Mouse (Mus musculus) ovary, postnatal 36 days (tissue): ENCODE data around the gene Zranb2.

Source experiments
- DNase-seq: peaks from one replicate; pipeline ENCODE4 v3.0.0; 2022; ENCODE audit warnings: low spot score, mixed read lengths

Zranb2 gene

GRCm38 (mm10) chr3:157533964-157534785, at the start of gene Zranb2:
TSS of gene Zranb2 (plus strand) at chr3:157534160.
- DNase-seq = peak; percentile 91

GRCm38 (mm10) chr3:157492043-157492442, 41.9 kb upstream of the Zranb2 start:
- DNase-seq = no peak

- no peak for DNase-seq
These were observed 31.7 kb upstream of the Zranb2 start for GRCm38 (mm10) chr3:157502216-157502615.

GRCm38 (mm10) chr3:157514116-157514796, 19.7 kb upstream of the Zranb2 start:
- DNase-seq = no peak

- DNase-seq = no peak
These were observed 17.5 kb upstream of the Zranb2 start for GRCm38 (mm10) chr3:157516471-157516870.

GRCm38 (mm10) chr3:157517992-157518391, 16.0 kb upstream of the Zranb2 start:
- DNase-seq = no peak

GRCm38 (mm10) chr3:157520433-157520832, 13.5 kb upstream of the Zranb2 start:
- peak; percentile 6 for DNase-seq

GRCm38 (mm10) chr3:157523834-157524233, 10.1 kb upstream of the Zranb2 start:
- DNase-seq = no peak

- DNase-seq = no peak
These were observed 2.4 kb upstream of the Zranb2 start for GRCm38 (mm10) chr3:157531585-157531984.

GRCm38 (mm10) chr3:157534786-157535415, 941 bp downstream of the Zranb2 start:
- no peak for DNase-seq

- no peak for DNase-seq
These were observed 15.4 kb downstream of the Zranb2 start for GRCm38 (mm10) chr3:157549323-157549722.

GRCm38 (mm10) chr3:157549758-157550600, 16.0 kb downstream of the Zranb2 start:
- DNase-seq = no peak

- no peak for DNase-seq
These were observed 31.2 kb downstream of the Zranb2 start for GRCm38 (mm10) chr3:157565196-157565595.

- DNase-seq = peak; percentile 44
These were observed 33.0 kb downstream of the Zranb2 start, which contains the start of gene Ptger3 for GRCm38 (mm10) chr3:157566725-157567565. TSS of gene Ptger3 (plus strand) at chr3:157566892.

- peak; percentile 25 for DNase-seq
These were observed 33.7 kb downstream of the Zranb2 start for GRCm38 (mm10) chr3:157567566-157568132.

- DNase-seq = no peak
These were observed 38.1 kb downstream of the Zranb2 start for GRCm38 (mm10) chr3:157572011-157572410.

- DNase-seq = no peak
These were observed 41.7 kb downstream of the Zranb2 start for GRCm38 (mm10) chr3:157575441-157576342.

- no peak for DNase-seq
These were observed 42.4 kb downstream of the Zranb2 start for GRCm38 (mm10) chr3:157576343-157576722.

- DNase-seq = no peak
These were observed 42.9 kb downstream of the Zranb2 start for GRCm38 (mm10) chr3:157576862-157577261.
